Mouse (Mus musculus): ENCODE data around the gene Slc13a1.

GRCm38 (mm10) chr6:24200644-24201484 is 33.0 kb upstream of the Slc13a1 start:
- TF ChIP-seq CTCF (IDR thresholded peaks at IDR 0.05; ENCODE audit: control insufficient read depth, insufficient read depth, insufficient replicate concordance, low read depth, low read length), result no peak
- no peak for TF ChIP-seq POLR2A (IDR thresholded peaks at IDR 0.05; ENCODE audit: control insufficient read depth, low read depth, low read length)
